Mouse (Mus musculus) testis, postnatal 10 days (tissue): Measurements from ENCODE around the gene Adgrg7.
A peak's percentile ranks its signal among the peaks of the same experiment; 100 is the strongest.

Source experiments
- DNase-seq: peaks from one replicate; pipeline ENCODE4 v3.0.0; 2021; ENCODE audit warnings: low spot score

Adgrg7 gene

GRCm38 (mm10) chr16:56795481-56796139, at the start of gene Adgrg7:
Adgrg7 (minus strand) TSS chr16:56795855.
- DNase-seq = no peak

- no peak for DNase-seq
Measured at GRCm38 (mm10) chr16:56842988-56843387, 47.3 kb upstream of the Adgrg7 start.

GRCm38 (mm10) chr16:56833312-56833711, 37.7 kb upstream of the Adgrg7 start:
- DNase-seq = no peak

DNA sequence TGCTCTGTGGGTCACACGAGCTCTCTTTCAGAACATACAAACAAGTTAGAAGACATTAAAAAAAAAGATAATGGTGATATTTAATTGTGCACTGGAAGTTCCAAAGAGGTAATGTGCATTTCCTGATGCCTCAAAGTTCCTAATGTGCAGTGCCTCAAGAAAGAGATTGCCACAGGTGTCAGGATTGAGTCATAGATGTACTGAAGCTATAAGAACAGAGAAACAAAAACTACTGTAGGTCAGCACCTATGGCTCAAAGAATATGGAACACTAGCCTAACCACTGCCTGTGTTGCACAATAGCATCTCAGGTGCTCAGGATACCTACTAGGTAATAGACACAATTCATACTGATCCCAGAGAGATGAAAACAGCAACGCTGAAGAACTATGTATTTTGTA, 36.3 kb upstream of the Adgrg7 start:
- no peak for DNase-seq

- DNase-seq = no peak
Measured at GRCm38 (mm10) chr16:56801370-56802109, 5.9 kb upstream of the Adgrg7 start.

- no peak for DNase-seq
Measured at GRCm38 (mm10) chr16:56800946-56801345, 5.3 kb upstream of the Adgrg7 start.

- DNase-seq = no peak
Measured at GRCm38 (mm10) chr16:56800469-56800868, 4.8 kb upstream of the Adgrg7 start.

DNA sequence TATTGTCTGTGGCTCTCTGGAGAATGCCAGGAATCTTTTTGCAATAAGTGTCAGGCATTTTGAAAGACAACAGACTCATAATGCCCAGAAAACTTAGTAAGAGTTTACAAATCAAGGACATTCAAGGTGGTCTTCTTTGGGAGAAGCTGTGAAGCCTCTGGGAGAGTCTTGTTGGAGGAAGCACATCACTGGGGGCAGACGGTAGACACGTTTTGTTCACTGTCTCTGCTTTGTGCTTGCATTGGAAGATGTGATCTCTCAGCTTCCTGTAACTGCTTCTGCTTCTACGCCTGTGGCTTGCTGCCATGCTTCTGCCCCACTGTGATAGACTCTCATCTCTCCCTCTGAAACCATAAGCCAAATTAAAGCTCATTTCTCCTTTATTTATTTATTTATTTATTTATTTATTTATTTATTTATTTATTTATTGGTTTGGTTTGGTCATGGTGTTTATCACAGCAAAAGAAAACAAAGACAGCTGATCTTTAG, 3.9 kb upstream of the Adgrg7 start:
- DNase-seq = no peak

DNA sequence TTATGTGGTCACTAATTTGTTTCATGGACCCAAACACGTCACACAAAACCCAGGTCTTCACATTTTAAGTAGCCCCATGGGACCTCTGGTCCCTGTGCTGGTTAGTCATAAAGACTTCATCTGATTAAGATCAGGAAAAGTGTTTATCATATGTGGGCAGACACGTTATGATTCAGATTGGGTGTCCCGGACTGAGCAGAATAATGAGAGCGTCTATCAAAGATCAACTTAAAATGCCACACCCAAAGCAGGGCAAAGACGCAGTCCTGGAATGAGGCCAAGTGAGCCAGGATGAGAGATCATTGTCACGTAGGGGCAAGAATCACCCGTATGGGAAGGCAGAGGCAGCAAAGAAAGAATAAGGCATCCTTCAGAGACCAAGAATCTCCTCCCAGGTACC, 3.2 kb upstream of the Adgrg7 start:
- DNase-seq = no peak

DNA sequence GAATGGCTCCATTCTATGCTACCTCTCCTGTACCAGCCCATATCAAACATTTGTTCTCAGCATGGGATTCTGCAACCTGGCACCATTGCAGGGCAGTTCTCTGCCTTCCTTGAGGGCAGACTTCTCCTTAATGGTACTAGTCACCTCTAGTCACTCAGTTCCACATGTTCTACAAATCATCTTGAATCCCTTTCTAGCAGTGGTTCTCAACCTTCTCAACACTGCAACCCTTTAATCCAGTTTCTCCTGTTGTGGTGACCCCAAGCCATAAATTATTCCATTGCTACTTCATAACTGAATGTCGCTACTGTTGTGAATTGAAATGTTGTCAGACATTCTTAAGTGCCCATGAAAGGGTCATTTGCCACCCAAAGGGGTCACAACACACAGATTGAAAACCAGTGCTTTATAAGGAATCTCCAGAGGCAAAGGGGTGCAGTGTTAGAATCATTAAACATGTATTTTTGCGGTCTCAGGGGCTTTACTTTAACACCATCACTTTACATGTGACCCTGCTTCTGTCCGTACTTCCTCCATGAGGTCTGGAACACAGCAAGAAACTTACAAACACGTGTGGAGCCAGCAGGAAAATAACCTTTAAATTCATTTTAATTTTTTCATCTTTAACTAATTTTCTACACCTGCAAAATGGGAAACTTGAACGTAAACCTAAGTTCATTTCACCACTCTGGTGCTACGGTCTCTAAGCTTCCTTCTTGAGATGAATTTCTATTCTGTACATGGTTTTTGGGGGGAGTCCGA, 1.1 kb downstream of the Adgrg7 start:
- DNase-seq = no peak

DNA sequence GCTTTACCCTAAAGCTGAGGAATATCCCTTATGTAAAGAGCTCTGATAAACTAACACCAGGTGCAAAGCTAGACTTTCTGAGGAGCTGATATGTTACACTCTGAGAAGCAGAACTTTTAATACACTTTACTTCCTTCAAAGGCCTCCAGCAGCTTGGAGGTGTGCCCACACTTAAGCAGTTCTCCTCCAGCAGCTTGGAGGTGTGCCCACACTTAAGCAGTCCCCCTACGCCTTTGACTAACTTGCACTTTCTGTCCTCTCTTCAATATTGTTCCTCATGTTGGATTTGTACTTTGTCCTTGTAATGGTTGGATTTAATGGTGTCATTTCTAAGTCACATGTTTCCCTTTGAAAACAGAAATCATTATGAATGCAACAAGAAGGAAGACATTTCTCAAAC, 1.9 kb downstream of the Adgrg7 start:
- DNase-seq = no peak

- DNase-seq = no peak
Measured at GRCm38 (mm10) chr16:56785943-56786342, 9.7 kb downstream of the Adgrg7 start.

- DNase-seq = no peak
Measured at GRCm38 (mm10) chr16:56771163-56772105, 24.2 kb downstream of the Adgrg7 start.

GRCm38 (mm10) chr16:56729060-56729459, 66.6 kb downstream of the Adgrg7 start:
- no peak for DNase-seq

- DNase-seq = no peak
Measured at GRCm38 (mm10) chr16:56724927-56725326, 70.7 kb downstream of the Adgrg7 start.

- no peak for DNase-seq
Measured at GRCm38 (mm10) chr16:56722357-56722756, 73.3 kb downstream of the Adgrg7 start.

DNA sequence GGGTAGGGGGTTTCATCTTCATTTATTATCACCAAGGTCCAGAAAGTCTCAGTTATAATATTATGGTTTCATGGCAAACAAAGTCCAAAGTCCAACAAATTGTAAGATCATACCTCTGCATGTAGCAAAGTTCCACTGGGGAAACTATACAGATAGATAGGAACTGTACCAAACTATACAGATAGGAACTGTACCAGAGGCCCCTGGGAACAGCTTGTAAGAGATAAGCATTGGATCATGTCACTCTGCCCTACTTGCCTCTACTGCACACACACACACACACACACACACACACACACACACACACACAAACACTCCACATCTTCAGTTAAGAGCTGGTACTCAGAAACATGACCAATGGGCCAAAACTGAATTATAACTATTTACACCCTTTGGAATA, 76.6 kb downstream of the Adgrg7 start:
- DNase-seq = no peak

DNA sequence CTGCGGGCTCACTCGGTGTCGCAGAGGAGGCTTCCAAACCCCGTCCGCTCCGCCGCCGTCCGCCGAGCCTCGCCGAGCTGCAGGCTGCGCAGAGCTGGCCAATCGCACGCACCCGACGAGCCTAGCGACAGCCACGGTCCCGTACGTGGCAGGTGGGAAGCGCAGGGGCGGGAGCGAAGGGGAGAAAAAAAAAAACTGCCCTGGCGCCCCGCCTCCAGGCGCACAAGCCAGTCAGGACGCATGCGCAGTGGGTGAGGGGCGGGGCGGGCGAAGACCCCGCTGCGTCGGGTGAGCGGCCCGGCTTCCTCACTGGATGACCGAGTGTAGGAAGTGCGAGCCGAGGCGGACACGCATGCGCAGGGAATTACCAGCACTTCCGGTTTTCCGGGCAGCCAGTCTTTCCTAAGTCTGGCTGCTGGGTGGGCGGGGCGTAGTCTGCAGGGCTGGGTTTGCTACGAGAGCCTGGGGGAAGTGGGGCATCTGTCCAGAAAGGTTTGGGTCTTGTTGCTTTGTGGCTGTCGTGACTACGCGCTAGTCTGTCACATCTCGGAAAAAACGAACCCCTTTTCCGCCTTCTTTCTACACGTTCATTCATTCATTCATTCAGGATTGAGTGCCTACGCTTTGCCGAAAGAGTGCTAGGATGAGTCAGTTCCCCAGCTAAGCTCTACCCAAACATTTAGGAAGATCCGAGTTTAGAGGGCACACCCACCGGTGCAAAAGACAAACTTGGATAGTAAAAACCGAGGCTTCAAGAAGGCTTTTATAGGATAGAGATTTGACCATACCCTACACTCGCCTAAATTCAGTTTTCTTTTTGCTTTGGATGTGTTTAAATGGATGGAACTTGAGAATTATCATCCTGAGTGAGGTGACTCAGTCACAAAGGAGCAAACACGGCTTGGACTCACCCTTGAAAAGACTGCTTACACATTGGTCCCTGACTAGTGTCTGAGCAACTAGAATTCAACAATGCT, 78.1 kb downstream of the Adgrg7 start, which contains the start of gene Tfg:
Gene Tfg, minus strand, starts transcription at position 227 of the 977 bp plus-strand sequence.
- peak; percentile 100 for DNase-seq

DNA sequence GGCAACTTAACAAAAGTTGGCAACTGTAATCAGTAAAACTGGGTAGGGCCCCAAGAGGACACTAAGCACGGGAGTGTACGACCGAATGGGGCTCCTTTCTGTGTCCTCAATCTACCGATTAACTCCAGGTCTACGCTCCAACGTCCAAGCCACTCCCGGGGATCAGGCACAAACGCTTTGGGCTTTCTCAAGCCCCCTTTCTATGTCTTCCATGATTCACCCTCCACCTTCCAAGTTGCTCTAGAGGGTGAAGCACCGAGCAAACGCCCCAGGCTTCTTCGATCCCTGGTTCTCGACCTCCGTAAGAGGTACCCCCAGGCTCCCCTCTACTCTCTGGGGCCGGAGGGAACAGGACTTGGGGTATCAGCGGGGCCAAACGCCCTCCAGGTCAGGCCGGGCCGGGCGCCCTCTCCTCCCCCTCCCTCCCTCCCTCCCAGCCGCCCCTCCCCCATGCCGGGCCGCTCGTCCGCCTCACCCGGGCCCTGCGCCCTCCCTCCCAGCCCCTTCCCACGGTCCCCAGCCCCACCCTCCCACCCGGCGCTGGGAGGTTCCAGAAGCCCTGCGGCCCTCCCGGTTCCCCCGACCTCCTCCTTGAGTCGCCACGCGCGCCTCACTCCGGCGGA, 79.0 kb downstream of the Adgrg7 start:
- peak; percentile 79 for DNase-seq

DNA sequence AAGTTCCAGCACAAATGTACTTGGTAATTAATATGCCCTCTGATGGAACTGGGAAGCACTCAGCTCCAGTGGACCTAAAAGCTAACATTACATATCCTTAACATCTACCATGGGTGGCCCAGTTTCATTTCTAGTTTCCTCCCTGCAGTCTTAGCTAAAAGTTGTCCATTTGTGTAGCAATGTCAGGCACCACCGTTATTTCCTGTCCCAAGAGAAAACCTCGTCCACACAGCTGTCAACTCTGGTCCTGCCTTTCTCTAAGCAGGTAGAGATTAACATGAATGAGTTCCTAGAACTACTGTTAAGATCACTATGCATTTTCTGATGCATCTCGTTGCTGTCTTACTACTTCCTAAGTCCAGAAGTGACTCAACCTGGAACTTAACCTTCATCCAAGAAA, 80.0 kb downstream of the Adgrg7 start:
- DNase-seq = no peak
